Mouse (Mus musculus): ENCODE measurements around the gene Ppp1r13b. TPM values are rescaled to one million over a fixed set of nuclear protein-coding genes. Genes with fewer than 3 reads are reported as not detected.
A peak's percentile ranks its signal among the peaks of the same experiment; 100 is the strongest.

Gene Ppp1r13b
- polyA plus RNA-seq, 1 experiment from 2014 or later, result 21.7 TPM

DNA sequence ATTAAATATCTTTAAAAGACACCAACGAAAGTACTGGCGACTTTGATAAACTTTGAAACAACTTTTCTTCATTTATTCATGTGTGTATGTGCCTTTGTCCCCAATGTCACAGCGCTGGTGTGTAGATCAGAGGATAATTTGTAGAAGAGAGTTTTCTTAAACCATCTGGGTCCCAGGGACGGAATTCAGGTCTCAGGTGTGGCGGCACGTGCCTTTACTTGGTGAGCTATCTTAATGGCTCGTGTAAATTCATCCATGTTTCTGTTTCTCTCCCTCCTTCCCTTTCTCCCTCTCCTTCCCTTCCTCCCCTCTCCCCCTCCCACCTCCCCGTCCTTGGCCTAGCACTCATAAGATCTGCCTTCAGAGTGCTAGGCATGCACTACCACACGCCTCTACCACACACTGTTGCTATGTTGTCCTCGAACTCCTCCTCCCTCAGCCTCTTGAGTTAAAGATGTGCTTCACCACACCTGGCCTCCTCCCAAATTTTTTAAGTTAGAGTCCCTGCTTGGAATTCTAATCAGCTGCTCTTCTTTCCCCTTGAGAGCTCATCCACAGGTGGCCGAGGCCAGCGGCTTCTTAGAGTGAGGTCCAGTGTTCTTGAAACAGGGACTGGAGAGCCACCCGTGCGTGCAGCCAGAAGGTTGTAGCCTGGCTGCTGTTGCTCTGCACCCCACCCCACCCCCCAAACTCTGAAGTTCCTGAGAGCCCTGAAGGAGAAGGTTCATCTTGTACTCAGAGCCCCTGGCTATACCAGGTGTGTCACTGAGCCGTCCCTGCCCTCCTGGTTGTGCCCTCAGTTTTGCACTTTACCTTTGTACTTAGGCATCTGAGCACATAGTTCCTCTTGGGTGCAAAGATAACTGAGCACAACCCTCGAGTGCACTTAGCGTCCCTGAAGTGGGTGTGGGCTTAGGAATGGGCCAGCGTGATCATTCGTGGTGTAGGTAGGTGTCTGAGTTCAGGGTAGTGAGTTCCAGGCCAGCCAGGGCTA is 92.8 kb downstream of the Ppp1r13b start:
- WGBS, result 18% methylated on average over 19 of the region's 19 CpGs

DNA sequence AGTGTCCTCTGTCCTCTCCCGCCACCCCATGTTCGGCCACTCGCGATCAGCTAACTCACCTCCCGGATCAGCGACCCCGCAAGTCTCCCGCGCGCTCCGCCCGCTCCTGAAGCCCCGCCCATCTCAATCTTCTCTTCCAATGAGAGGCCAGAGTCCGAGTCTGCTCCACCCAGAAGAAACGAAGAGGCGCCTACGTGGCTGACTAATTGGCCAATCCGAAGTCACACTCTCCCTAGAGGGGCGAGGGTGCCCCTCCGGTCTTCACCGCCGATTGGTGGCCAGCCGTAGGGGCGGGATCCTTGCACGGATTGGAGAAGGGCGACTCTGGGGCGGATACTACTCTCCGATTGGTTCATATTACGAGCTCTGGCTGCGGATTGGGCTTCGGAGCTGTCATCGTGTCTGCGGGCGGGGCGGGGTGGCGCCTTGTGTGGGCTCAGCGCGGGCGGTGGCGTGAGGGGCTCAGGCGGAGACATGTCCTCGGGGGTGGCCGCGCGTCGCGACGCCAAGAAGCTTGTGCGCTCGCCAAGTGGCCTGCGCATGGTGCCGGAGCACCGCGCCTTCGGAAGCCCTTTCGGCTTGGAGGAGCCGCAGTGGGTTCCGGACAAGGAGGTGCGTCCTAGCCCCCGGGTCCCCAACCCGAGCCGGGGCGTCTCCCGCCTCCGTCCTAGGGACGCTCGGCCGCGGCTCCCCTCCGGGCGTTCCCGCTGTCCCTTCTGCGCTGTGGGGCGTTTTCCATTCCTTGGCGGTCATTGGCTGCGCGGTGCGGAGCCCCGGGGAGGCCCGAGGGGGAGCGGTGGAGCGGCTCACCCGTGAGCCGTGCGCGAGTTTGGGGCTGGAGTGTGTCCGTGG is 93.9 kb downstream of the Ppp1r13b start, which contains the start of the genes Xrcc3 and Zfyve21:
Gene Xrcc3, minus strand, starts transcription at position 108 of the 852 bp plus-strand sequence.
Gene Zfyve21, plus strand, starts transcription at position 405 of the 852 bp plus-strand sequence.
- 0 out of 2 replicates have a peak, but pooled peaks cover under 1% of the 10 kb centered on the region for H3K36me3 ChIP-seq
- peak within 1 kb of the TSS; percentile 89 for H3K9ac ChIP-seq
- no peaks in the 10 kb centered on the region for H3K9me3 ChIP-seq
- H3K4me1 ChIP-seq (replicated peaks), result peaks cover 51% of the 10 kb centered on the region
- peak within 1 kb of the TSS; percentile 96 for H3K27ac ChIP-seq
- no peaks in the 10 kb centered on the region for H3K27me3 ChIP-seq (replicated peaks)
- peak within 1 kb of the TSS; percentile 88 for H3K4me3 ChIP-seq (replicated peaks)
- WGBS, result under 1% methylated on average over 85 of the region's 87 CpGs
- ATAC-seq, result peak; percentile 95
- peak within 1 kb of the TSS; percentile 89 for H3K4me2 ChIP-seq (replicated peaks)

More for the DNA sequence above, 92.8 kb downstream of the Ppp1r13b start:
- peak overlapping the region; percentile 62 for H3K4me2 ChIP-seq (replicated peaks)
- H3K27ac ChIP-seq, result peak overlapping the region; percentile 96
- H3K9me3 ChIP-seq, result no peaks in the 10 kb centered on the region
- H3K36me3 ChIP-seq, result no peaks in the 10 kb centered on the region
- peaks cover 50% of the 10 kb centered on the region for H3K4me1 ChIP-seq (replicated peaks)
- peak overlapping the region; percentile 88 for H3K4me3 ChIP-seq (replicated peaks)
- H3K27me3 ChIP-seq (replicated peaks), result no peaks in the 10 kb centered on the region
- peak overlapping the region; percentile 89 for H3K9ac ChIP-seq
- peak; percentile 10 for ATAC-seq

DNA sequence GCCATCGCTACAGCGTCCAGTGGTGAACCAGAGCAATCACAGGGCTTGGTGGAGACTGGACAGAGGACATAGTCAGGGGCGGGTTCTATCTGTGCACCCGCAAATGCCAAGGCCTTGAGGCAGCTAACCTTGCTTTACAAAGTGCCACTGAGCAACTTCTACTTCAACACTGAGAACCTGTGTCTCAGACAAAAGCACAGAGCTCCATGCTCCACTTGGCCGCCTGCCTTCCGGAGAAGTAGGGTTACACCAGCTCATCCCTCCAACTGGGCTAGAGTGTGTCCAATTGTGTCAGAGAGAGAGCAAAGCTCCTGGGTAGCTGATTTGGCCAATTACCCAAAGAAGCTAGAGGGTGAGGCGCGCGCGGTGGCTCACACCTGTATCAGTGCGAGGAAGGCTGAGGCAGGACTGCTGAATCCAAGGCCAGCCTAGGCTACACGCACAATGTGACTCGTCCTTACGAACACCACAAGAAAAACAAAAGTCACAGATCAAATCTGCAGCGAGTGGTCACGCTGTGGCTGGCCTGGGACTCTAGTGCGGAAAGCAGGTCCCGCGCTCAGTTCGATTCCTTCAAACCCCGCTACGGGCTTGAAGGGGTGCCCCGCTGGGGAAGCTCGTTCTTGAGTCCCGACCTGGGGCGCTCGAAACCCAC is 94.7 kb downstream of the Ppp1r13b start:
- Histone ChIP-seq H3K9ac (peak overlapping the region; percentile 69), H3K4me3 (replicated peaks) (peak overlapping the region; percentile 88), H3K4me2 (replicated peaks) (peak overlapping the region; percentile 89), H3K9me3 (no peaks in the 10 kb centered on the region), H3K27ac (0 out of 2 replicates have a peak overlapping the region, but pooled peaks have one; percentile 48), H3K27me3 (replicated peaks) (no peaks in the 10 kb centered on the region), H3K4me1 (replicated peaks) (peaks cover 46% of the 10 kb centered on the region), H3K36me3 (peaks cover 8% of the 10 kb centered on the region)
- no peak for ATAC-seq
- WGBS, result 3% methylated on average over 27 of the region's 27 CpGs

DNA sequence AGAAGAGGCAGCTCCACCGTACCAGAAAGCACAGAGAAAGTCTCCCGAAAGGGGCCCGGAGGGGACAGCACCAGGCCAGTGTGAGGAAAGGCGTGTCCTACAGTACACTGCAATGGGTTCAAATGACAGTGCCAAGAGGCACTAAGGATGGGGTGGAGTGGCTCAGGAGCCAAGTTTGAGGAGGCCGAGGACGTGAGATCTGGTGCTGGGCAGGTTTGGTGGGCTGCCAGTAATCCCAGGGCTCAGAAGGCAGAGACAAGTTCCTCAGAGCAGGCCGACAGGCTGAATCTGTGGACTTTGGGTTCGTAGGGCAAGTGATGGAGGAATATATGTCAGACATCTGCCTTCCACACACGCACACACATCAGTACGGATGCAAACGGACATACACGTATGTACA is 95.3 kb downstream of the Ppp1r13b start:
- no peaks in the 10 kb centered on the region for H3K27me3 ChIP-seq (replicated peaks)
- no peak overlapping the region for H3K27ac ChIP-seq
- ATAC-seq, result no peak
- peak overlapping the region; percentile 89 for H3K4me2 ChIP-seq (replicated peaks)
- 64% methylated on average over 12 of the region's 12 CpGs for WGBS
- no peaks in the 10 kb centered on the region for H3K9me3 ChIP-seq
- H3K4me3 ChIP-seq (replicated peaks), result peak overlapping the region; percentile 88
- H3K9ac ChIP-seq, result peak overlapping the region; percentile 69; the same call in 1 of the 2 replicates
- H3K4me1 ChIP-seq (replicated peaks), result peaks cover 44% of the 10 kb centered on the region
- H3K36me3 ChIP-seq, result peaks cover 14% of the 10 kb centered on the region

DNA sequence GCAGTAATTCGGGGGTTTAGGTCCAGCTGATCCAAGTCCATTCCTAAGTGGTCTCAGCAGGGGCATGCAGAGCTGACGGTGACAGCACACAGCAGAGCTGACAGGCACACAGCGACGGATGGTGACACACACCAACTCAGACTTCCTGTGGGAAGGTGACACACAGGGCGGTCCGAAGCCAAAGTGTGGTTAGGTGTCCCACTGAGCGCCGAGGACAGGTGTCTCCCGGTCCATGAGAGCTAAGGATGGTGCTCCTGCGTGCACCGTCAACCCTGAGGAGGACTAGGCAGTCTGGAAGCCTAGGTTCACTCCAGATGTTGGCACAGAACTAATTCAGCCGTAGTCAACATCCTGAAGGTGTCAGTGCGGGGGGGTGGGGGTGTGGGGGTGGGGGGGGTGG is 95.8 kb downstream of the Ppp1r13b start:
- H3K4me2 ChIP-seq (replicated peaks), result no peak overlapping the region
- H3K9ac ChIP-seq, result no peak overlapping the region
- ATAC-seq, result no peak
- no peak overlapping the region for H3K4me3 ChIP-seq (replicated peaks)
- H3K36me3 ChIP-seq, result peaks cover 17% of the 10 kb centered on the region
- H3K9me3 ChIP-seq, result no peaks in the 10 kb centered on the region
- H3K27ac ChIP-seq, result no peak overlapping the region
- no peaks in the 10 kb centered on the region for H3K27me3 ChIP-seq (replicated peaks)
- peaks cover 41% of the 10 kb centered on the region for H3K4me1 ChIP-seq (replicated peaks)
- 92% methylated on average over 13 of the region's 13 CpGs for WGBS

DNA sequence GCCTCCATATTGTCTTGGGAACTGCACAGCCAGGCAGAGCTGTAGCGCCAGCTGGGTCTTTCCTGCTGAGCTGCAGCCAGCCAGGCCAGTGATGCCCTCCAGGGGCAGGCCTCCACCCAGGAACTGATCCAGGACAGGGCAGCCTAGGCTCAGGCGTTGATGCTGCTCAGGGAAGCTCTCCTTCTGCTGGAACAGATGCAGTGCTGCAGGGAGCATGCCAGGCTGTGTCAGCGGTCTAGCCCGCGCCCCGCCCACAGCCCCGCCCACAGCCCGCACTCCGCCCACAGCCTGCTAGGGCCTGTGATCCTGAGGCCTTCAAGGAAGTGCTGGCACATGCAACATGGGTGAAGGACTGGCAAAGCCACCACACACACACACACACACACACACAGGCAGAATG is 98.1 kb downstream of the Ppp1r13b start:
- 1% methylated on average over 9 of the region's 9 CpGs for WGBS
- peak overlapping the region; percentile 30 for H3K4me2 ChIP-seq (replicated peaks)
- no peak overlapping the region for H3K4me3 ChIP-seq (replicated peaks)
- H3K27me3 ChIP-seq (replicated peaks), result no peaks in the 10 kb centered on the region
- H3K36me3 ChIP-seq, result peaks cover 33% of the 10 kb centered on the region
- peak overlapping the region; percentile 11 for H3K9ac ChIP-seq
- peak overlapping the region; percentile 54 for H3K27ac ChIP-seq
- no peaks in the 10 kb centered on the region for H3K9me3 ChIP-seq
- peak; percentile 59 for ATAC-seq
- H3K4me1 ChIP-seq (replicated peaks), result peaks cover 22% of the 10 kb centered on the region

DNA sequence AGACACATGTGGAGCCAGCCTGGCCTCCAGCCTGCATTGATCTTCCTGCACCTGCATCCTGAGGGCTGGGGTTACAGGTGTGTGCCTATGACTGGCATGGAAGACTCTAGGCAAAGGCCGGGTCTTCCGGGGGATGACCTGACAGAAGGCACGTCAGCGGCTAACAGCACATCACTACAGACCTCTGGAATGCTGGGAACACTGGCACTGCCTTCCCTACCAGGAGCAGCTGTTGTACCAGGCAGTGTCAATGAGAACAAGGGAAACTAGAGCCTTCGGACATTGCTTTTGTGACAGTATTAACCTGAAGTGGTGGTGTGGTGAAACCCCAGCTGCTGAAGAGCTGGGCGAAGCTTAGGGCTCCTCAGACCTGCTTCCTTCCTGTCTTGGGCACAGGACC is 99.1 kb downstream of the Ppp1r13b start:
- H3K36me3 ChIP-seq, result peaks cover 39% of the 10 kb centered on the region

DNA sequence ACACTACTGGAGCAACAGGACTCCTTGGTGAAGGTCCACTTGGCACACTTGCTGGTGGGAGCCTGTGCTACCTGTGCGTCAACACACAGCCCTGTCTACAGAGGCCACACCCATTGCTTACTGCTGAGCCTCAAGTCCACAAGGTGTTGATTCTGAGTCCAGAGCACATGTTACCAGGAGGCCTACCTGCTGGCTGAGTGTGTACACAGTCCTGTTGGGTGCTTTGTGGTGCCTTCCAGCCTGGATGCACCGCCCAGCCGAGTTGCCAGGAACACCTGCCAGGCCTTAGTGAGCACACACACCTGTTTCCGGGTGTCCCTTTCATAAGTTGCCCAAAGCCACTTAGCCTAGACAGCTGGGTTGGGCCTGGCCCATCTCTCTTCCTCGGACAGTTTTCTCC is 104.4 kb downstream of the Ppp1r13b start:
- H3K9me3 ChIP-seq, result no peaks in the 10 kb centered on the region
- peak; percentile 34 for ATAC-seq
- peaks cover 48% of the 10 kb centered on the region for H3K36me3 ChIP-seq
- H3K4me2 ChIP-seq (replicated peaks), result no peak overlapping the region
- no peak overlapping the region for H3K9ac ChIP-seq
- no peaks in the 10 kb centered on the region for H3K27me3 ChIP-seq (replicated peaks)
- no peak overlapping the region for H3K27ac ChIP-seq
- 0 out of 2 replicates have a peak, but pooled peaks cover 2% of the 10 kb centered on the region for H3K4me1 ChIP-seq (replicated peaks)
- 60% methylated on average over 5 of the region's 5 CpGs for WGBS
- no peak overlapping the region for H3K4me3 ChIP-seq (replicated peaks)

More for the DNA sequence above, 99.1 kb downstream of the Ppp1r13b start:
- H3K4me3 ChIP-seq (replicated peaks), result no peak overlapping the region
- no peak for ATAC-seq
- no peaks in the 10 kb centered on the region for H3K9me3 ChIP-seq
- H3K4me2 ChIP-seq (replicated peaks), result no peak overlapping the region
- H3K9ac ChIP-seq, result no peak overlapping the region
- peaks cover 22% of the 10 kb centered on the region for H3K4me1 ChIP-seq (replicated peaks)
- no peak overlapping the region for H3K27ac ChIP-seq
- H3K27me3 ChIP-seq (replicated peaks), result no peaks in the 10 kb centered on the region
- WGBS, result 91% methylated on average over 6 of the region's 6 CpGs

DNA sequence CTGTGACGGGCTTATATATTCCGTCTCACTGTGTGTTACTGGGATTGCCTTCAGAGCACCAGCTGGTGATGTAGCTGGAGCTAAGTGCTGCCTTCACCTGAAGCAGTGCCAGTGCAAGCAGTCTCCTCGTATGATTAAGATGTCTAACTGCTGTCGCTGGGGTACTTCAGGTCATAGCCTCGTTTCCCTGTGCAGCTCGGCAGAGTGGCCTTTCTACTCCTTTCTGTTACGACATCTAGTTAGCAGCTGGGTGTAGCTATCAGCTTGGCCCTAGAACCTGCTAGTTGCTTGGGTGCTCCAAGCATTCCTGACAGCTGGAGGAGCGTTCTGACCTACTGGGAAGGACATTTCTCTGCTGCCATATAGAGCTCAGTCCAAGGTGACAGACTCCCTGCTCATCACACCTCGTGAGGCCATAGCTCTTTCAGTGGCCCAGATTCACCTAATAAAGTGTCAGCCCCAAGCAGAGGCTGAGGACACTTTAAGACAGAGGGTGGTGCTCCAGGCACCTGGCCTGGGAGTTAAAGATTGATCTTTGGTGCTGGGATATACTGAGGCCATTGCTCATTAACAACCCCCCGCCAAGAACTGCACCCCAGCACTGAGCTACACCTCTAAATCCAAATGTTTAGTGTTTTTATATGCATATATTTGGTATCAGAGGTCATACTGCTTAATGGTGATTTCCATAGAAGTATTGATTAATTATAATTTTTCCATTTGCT is 107.3 kb downstream of the Ppp1r13b start:
- H3K4me1 ChIP-seq (replicated peaks), result 0 out of 2 replicates have a peak, but pooled peaks cover 2% of the 10 kb centered on the region
- no peak overlapping the region for H3K4me2 ChIP-seq (replicated peaks)
- peak overlapping the region; percentile 13; the same call in 1 of the 2 replicates for H3K27ac ChIP-seq
- H3K4me3 ChIP-seq (replicated peaks), result no peak overlapping the region
- H3K9ac ChIP-seq, result no peak overlapping the region
- H3K9me3 ChIP-seq, result no peaks in the 10 kb centered on the region
- H3K27me3 ChIP-seq (replicated peaks), result no peaks in the 10 kb centered on the region
- ATAC-seq, result no peak
- 74% methylated on average over 10 of the region's 10 CpGs for WGBS
- H3K36me3 ChIP-seq, result peaks cover 36% of the 10 kb centered on the region

DNA sequence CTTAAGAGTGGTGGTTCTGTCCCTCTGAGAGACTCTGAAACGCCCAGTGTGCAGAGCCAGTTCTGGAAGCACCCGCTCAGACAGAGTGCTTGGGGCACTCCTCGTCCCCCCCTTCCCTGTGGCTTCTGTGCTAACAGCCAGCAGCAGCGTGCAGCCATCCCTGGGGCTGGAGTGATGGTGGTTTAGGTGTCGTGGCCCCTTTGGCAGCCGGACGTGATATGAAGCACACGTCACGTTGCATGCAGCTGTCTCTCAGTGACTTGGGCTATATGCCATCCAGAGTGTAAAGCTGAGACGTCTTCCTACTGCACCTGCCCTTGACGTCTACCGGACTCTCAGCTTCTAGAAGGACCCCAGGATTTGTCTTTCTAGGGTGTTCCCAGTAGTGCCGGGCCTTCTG is 109.4 kb downstream of the Ppp1r13b start:
- Histone ChIP-seq H3K4me3 (replicated peaks) (no peak overlapping the region), H3K9me3 (no peaks in the 10 kb centered on the region), H3K4me2 (replicated peaks) (no peak overlapping the region), H3K36me3 (peaks cover 26% of the 10 kb centered on the region), H3K27ac (no peak overlapping the region), H3K27me3 (replicated peaks) (no peaks in the 10 kb centered on the region), H3K9ac (no peak overlapping the region), H3K4me1 (replicated peaks) (0 out of 2 replicates have a peak, but pooled peaks cover 2% of the 10 kb centered on the region)
- no peak for ATAC-seq
- 93% methylated on average over 13 of the region's 13 CpGs for WGBS

DNA sequence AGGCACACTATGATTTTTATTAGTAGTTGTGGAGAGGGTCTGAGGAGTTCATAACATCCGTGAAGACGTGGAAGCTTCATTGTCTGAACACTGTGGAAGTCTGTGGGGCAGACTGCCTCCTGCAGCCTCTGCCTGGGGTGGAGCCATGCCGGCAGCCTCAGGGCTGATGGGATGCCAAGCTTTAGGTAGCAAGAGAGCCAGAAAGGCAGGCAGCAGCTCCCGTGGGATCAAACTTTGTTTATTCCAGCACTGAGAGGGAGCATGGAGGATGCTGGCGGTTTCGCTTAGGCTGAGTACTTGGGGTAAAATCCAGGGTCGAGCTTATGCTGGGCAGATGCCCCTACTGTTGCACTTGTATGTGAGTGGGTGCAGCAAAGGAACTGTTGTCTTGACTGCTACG is 110.7 kb downstream of the Ppp1r13b start:
- H3K9ac ChIP-seq, result no peak overlapping the region
- WGBS, result 79% methylated on average over 8 of the region's 8 CpGs
- no peak for ATAC-seq
- peaks cover 27% of the 10 kb centered on the region for H3K36me3 ChIP-seq
- no peak overlapping the region for H3K4me3 ChIP-seq (replicated peaks)
- no peak overlapping the region for H3K4me2 ChIP-seq (replicated peaks)
- no peak overlapping the region for H3K27ac ChIP-seq
- no peaks in the 10 kb centered on the region for H3K9me3 ChIP-seq
- H3K4me1 ChIP-seq (replicated peaks), result 0 out of 2 replicates have a peak, but pooled peaks cover 2% of the 10 kb centered on the region
- H3K27me3 ChIP-seq (replicated peaks), result no peaks in the 10 kb centered on the region

Measured in intestine, embryonic 15.5 days (tissue).